Mouse (Mus musculus) stomach, postnatal 0 days (tissue): ENCODE results near the gene N4bp2. TPM values are rescaled to one million over a fixed set of nuclear protein-coding genes. Genes with fewer than 3 reads are reported as not detected.

ENCODE experiments used
- ATAC-seq: fragments of 200-750 bp; cut with Nextera tagmentation; 2 replicates; pipeline ENCODE4 v1.8.0; 2017; ENCODE audit not compliant: low FRiP score, low TSS enrichment
- DNase-seq: peaks from one replicate; pipeline ENCODE4 v3.0.0-alpha.2; 2016; ENCODE audit warnings: low spot score
- H3K27ac ChIP-seq: fragments of 300-500 bp; sonication (generic); replicated peaks from 2 replicates; pipeline ENCODE4 v1.5.1; 2014; ENCODE audit warnings: mild to moderate bottlenecking, control low read depth
- H3K27me3 ChIP-seq: fragments of 300-500 bp; sonication (generic); 2 replicates; pipeline ENCODE4 v1.6.1; 2014; ENCODE audit warnings: low read length; ENCODE audit not compliant: control insufficient read depth, insufficient read depth
- H3K36me3 ChIP-seq: fragments of 300-500 bp; sonication (generic); 2 replicates; pipeline ENCODE4 v1.6.1; 2014; ENCODE audit warnings: low read length, mixed read lengths; ENCODE audit not compliant: control insufficient read depth, insufficient read depth
- H3K4me1 ChIP-seq: fragments of 300-500 bp; sonication (generic); replicated peaks from 2 replicates; pipeline ENCODE4 v1.6.1; 2014; ENCODE audit warnings: antibody characterized with exemption; ENCODE audit not compliant: control insufficient read depth, insufficient read depth
- H3K4me2 ChIP-seq: fragments of 300-500 bp; sonication (generic); replicated peaks from 2 replicates; pipeline ENCODE4 v1.6.1; 2014; ENCODE audit warnings: low read depth, mild to moderate bottlenecking, control low read depth, moderate library complexity
- H3K4me3 ChIP-seq: fragments of 300-500 bp; sonication (generic); 2 replicates; pipeline ENCODE4 v1.5.1; 2014; ENCODE audit warnings: low read depth, low read length, control low read depth
- H3K9ac ChIP-seq: fragments of 300-500 bp; sonication (generic); 2 replicates; pipeline ENCODE4 v1.6.1; 2014; ENCODE audit warnings: mild to moderate bottlenecking, low read length, control low read depth, mixed read lengths
- H3K9me3 ChIP-seq: fragments of 300-500 bp; sonication (generic); 2 replicates; pipeline ENCODE4 v1.6.1; 2016; ENCODE audit warnings: low read length; ENCODE audit not compliant: control insufficient read depth
- CTCF ChIP-seq: IDR thresholded peaks from 2 replicates; pipeline ENCODE4 v1.5.1; 2016; ENCODE audit warnings: antibody characterized with exemption, low read depth, mild to moderate bottlenecking, moderate library complexity
- EP300 ChIP-seq: optimal IDR thresholded peaks from 2 replicates; pipeline ENCODE3; 2016; ENCODE audit warnings: antibody characterized with exemption
- WGBS: fragments of 180-500 bp; shearing (Covaris S2); extraction: QIAGEN DNeasy Blood & Tissue Kit; methylation state at CpG from one replicate; pipeline ENCODE4 v1.1.7; 2014; 5-methylcytosine and 5-hydroxymethylcytosine counted together
- polyA plus RNA-seq: library from polyadenylated mRNA; unstranded; fragments of >200 nt; fragmentation: Nextera tagmentation; extraction: Ambion mirVana; gene quantifications from 2 replicates; pipeline ENCODE4 v1.2.1, GENCODE M21; 2015

The N4bp2 gene
- polyA plus RNA-seq, 1 experiment from 2014 or later = 6.0 TPM

- H3K27ac ChIP-seq = no peak overlapping the region
- H3K9ac ChIP-seq = peak overlapping the region; percentile 18; the same call in 1 of the 2 replicates
- no peak overlapping the region for H3K4me2 ChIP-seq
- no peak for TF ChIP-seq EP300
- no peak for TF ChIP-seq CTCF
- no peaks in the 10 kb centered on the region for H3K4me1 ChIP-seq
- no peaks in the 10 kb centered on the region for H3K27me3 ChIP-seq
- 43% methylated on average over 11 of the region's 11 CpGs for WGBS
- no peak for DNase-seq
- H3K4me3 ChIP-seq = no peak overlapping the region
- H3K9me3 ChIP-seq = no peaks in the 10 kb centered on the region
- no peak for ATAC-seq
- H3K36me3 ChIP-seq = no peaks in the 10 kb centered on the region
These were observed 87.4 kb downstream of the N4bp2 start for GRCm38 (mm10) chr5:65850765-65851164.

DNA sequence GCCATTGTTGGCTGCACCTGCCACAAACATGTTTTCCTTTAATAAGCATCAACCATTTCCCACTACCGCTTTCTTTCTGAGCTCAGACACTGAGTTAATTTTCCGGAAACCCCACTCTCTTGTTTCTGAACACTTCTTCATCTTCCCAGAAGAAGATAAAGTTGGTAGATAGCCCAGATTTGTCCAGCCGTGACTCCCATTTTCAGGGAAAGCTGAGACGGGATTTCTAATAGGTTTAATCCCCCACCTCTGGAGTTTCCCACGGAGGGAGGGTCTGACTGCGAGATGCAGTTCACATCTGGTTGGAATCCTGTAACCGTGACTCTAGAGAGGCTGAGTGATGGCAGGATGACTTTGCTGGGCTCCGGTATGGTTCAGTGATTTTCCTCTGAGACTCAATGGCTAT, 91.5 kb downstream of the N4bp2 start:
- Histone ChIP-seq H3K9ac (no peak overlapping the region), H3K4me2 (no peak overlapping the region), H3K27me3 (no peaks in the 10 kb centered on the region), H3K27ac (no peak overlapping the region), H3K4me3 (no peak overlapping the region), H3K36me3 (no peaks in the 10 kb centered on the region), H3K9me3 (no peaks in the 10 kb centered on the region), H3K4me1 (no peaks in the 10 kb centered on the region)
- DNase-seq (no peak), ATAC-seq (no peak)
- 68% methylated on average over 8 of the region's 8 CpGs for WGBS
- TF ChIP-seq CTCF (no peak), EP300 (no peak)

DNA sequence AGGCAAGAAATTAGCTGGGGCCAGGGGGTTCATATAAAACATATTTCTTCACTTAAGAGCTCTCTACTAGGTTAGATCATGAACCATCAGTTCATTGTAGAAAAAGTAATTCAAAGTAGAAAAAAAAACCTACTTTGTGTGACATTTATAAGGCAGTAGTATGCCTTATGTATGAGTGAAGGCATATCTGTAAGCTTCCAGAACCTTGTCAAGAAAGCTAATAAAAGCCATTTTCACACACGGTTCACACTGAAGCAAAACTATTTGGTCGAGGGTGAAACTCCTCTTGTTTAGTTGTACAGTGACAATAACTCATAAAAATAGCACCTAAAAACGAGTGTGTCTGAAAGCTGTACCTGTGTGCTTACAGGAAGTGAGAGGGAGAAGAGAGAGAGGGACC, 92.2 kb downstream of the N4bp2 start:
- no peaks in the 10 kb centered on the region for H3K4me1 ChIP-seq
- no peak overlapping the region for H3K27ac ChIP-seq
- DNase-seq (no peak), ATAC-seq (no peak)
- H3K36me3 ChIP-seq = no peaks in the 10 kb centered on the region
- no peaks in the 10 kb centered on the region for H3K9me3 ChIP-seq
- TF ChIP-seq CTCF (no peak), EP300 (no peak)
- no peak overlapping the region for H3K4me3 ChIP-seq
- WGBS = 42% methylated on average over 3 of the region's 3 CpGs
- no peak overlapping the region for H3K4me2 ChIP-seq
- H3K9ac ChIP-seq = no peak overlapping the region
- H3K27me3 ChIP-seq = no peaks in the 10 kb centered on the region

- Histone ChIP-seq H3K27ac (no peak overlapping the region), H3K4me2 (no peak overlapping the region), H3K4me1 (no peaks in the 10 kb centered on the region), H3K9me3 (no peaks in the 10 kb centered on the region), H3K36me3 (no peaks in the 10 kb centered on the region), H3K4me3 (no peak overlapping the region), H3K27me3 (no peaks in the 10 kb centered on the region), H3K9ac (no peak overlapping the region)
- WGBS = 72% methylated on average over 17 of the region's 17 CpGs
- DNase-seq = no peak
- TF ChIP-seq EP300 (no peak), CTCF (no peak)
- no peak for ATAC-seq
These were observed 93.5 kb downstream of the N4bp2 start for GRCm38 (mm10) chr5:65856591-65857411.

GRCm38 (mm10) chr5:65857935-65858334, 94.6 kb downstream of the N4bp2 start:
- no peak overlapping the region for H3K4me3 ChIP-seq
- H3K4me1 ChIP-seq = no peaks in the 10 kb centered on the region
- H3K9ac ChIP-seq = no peak overlapping the region
- ATAC-seq = no peak
- H3K27me3 ChIP-seq = no peaks in the 10 kb centered on the region
- no peaks in the 10 kb centered on the region for H3K9me3 ChIP-seq
- no peak overlapping the region for H3K27ac ChIP-seq
- 64% methylated on average over 12 of the region's 12 CpGs for WGBS
- no peak for TF ChIP-seq CTCF
- no peak for TF ChIP-seq EP300
- no peak overlapping the region for H3K4me2 ChIP-seq
- no peaks in the 10 kb centered on the region for H3K36me3 ChIP-seq
- no peak for DNase-seq

DNA sequence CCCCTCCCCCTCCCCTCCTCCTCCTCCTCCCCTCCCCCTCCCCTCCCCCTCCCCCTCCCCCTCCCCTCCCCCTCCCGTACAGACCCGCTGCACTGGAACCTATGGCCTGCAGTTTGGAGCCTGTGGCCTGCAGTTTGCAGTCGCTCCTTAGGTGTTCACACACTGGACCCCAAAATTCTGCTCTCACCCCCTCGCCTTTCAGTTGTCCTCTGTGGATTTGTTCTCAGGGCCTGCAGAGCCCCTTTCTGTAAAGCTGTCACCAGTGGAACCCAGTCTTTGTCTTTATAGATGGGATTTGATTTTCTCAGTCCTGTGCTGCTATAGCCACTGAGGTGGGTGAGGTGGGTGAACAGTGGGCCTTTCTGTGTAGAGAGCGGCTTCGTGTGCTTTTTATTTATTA, 95.0 kb downstream of the N4bp2 start:
- no peaks in the 10 kb centered on the region for H3K9me3 ChIP-seq
- ATAC-seq (no peak), DNase-seq (no peak)
- WGBS = 86% methylated on average over 4 of the region's 6 CpGs
- H3K4me3 ChIP-seq = no peak overlapping the region
- no peak overlapping the region for H3K9ac ChIP-seq
- no peak overlapping the region for H3K4me2 ChIP-seq
- H3K27me3 ChIP-seq = no peaks in the 10 kb centered on the region
- H3K4me1 ChIP-seq = no peaks in the 10 kb centered on the region
- H3K36me3 ChIP-seq = no peaks in the 10 kb centered on the region
- 0 out of 2 replicates have a peak overlapping the region, but pooled peaks have one; percentile 40 for H3K27ac ChIP-seq
- TF ChIP-seq EP300 (no peak), CTCF (no peak)
